Mouse (Mus musculus) ES-Bruce4 (cell line): ENCODE results near the gene Mrpl2. TPM values are rescaled to one million over a fixed set of nuclear protein-coding genes. Genes with fewer than 3 reads are reported as not detected.
A peak's percentile ranks its signal among the peaks of the same experiment; 100 is the strongest.

ENCODE experiments used
- H3K27ac ChIP-seq: 2 replicates; pipeline ENCODE4 v1.5.1; 2012; ENCODE audit warnings: low read length, inconsistent platforms; ENCODE audit not compliant: insufficient read depth
- H3K27me3 ChIP-seq: 2 replicates; pipeline ENCODE4 v1.6.1; 2012; ENCODE audit warnings: mild to moderate bottlenecking, low read length, inconsistent platforms; ENCODE audit not compliant: control insufficient read depth, poor library complexity, insufficient read depth, severe bottlenecking
- H3K36me3 ChIP-seq: 2 replicates; pipeline ENCODE4 v1.6.1; 2012; ENCODE audit warnings: inconsistent platforms, mild to moderate bottlenecking, low read length, moderate library complexity; ENCODE audit not compliant: control insufficient read depth, poor library complexity, insufficient read depth, severe bottlenecking
- H3K4me1 ChIP-seq: one replicate; pipeline ENCODE4 v1.8.1; 2011; ENCODE audit warnings: low read length; ENCODE audit not compliant: control insufficient read depth, insufficient read depth
- H3K4me3 ChIP-seq: 2 replicates; pipeline ENCODE4 v1.5.1; 2011; ENCODE audit warnings: low read depth, mild to moderate bottlenecking, low read length
- H3K9ac ChIP-seq: 2 replicates; pipeline ENCODE4 v1.6.1; 2012; ENCODE audit warnings: low read depth, mild to moderate bottlenecking, inconsistent platforms; ENCODE audit not compliant: poor library complexity, severe bottlenecking
- H3K9me3 ChIP-seq: replicated peaks from 2 replicates; pipeline ENCODE4 v1.6.1; 2012; ENCODE audit warnings: mild to moderate bottlenecking, low read length, inconsistent platforms; ENCODE audit not compliant: control insufficient read depth, poor library complexity, insufficient read depth, severe bottlenecking
- CTCF ChIP-seq: IDR thresholded peaks from one replicate; pipeline ENCODE4 v1.8.1; 2011; ENCODE audit warnings: low read depth, low read length
- EP300 ChIP-seq: IDR thresholded peaks from 2 replicates; pipeline ENCODE4 v1.6.1; 2011; ENCODE audit warnings: low read depth, low read length; ENCODE audit not compliant: insufficient read depth
- POLR2A ChIP-seq: IDR thresholded peaks from one replicate; pipeline ENCODE4 v1.8.1; 2011; ENCODE audit warnings: low read length; ENCODE audit not compliant: insufficient read depth
- polyA plus RNA-seq: library from polyadenylated mRNA; stranded (reverse); fragments of >200 nt; gene quantifications from 2 replicates; pipeline ENCODE4 v1.2.4, GENCODE M21; 2011; ENCODE audit warnings: low read depth; ENCODE audit not compliant: missing spikeins, insufficient read depth, insufficient read length

The Mrpl2 gene
- polyA plus RNA-seq, 1 experiment, result 65.8 TPM

- Histone ChIP-seq H3K27me3 (no peaks in the 10 kb centered on the region), H3K27ac (peak overlapping the region; percentile 88), H3K4me3 (peak overlapping the region; percentile 51), H3K9me3 (no peaks in the 10 kb centered on the region), H3K36me3 (no peaks in the 10 kb centered on the region), H3K4me1 (peaks cover 6% of the 10 kb centered on the region), H3K9ac (peak overlapping the region; percentile 97)
- no peak for TF ChIP-seq CTCF
- no peak for TF ChIP-seq POLR2A
- peak; percentile 88 for TF ChIP-seq EP300
These were observed 16.2 kb upstream of the Mrpl2 start for GRCm38 (mm10) chr17:46629685-46630441.

GRCm38 (mm10) chr17:46636831-46637523 is 9.1 kb upstream of the Mrpl2 start:
- Histone ChIP-seq H3K9me3 (no peaks in the 10 kb centered on the region), H3K36me3 (no peaks in the 10 kb centered on the region), H3K4me1 (no peaks in the 10 kb centered on the region), H3K27me3 (no peaks in the 10 kb centered on the region), H3K4me3 (no peak overlapping the region), H3K9ac (no peak overlapping the region), H3K27ac (no peak overlapping the region)
- TF ChIP-seq CTCF (no peak), POLR2A (no peak), EP300 (no peak)

- Histone ChIP-seq H3K9me3 (no peaks in the 10 kb centered on the region), H3K9ac (peak overlapping the region; percentile 15; the same call in 1 of the 2 replicates), H3K4me3 (peak overlapping the region; percentile 21), H3K4me1 (no peaks in the 10 kb centered on the region), H3K27ac (no peak overlapping the region), H3K27me3 (no peaks in the 10 kb centered on the region), H3K36me3 (no peaks in the 10 kb centered on the region)
- TF ChIP-seq EP300 (no peak), CTCF (no peak), POLR2A (no peak)
These were observed 6.1 kb upstream of the Mrpl2 start for GRCm38 (mm10) chr17:46639929-46640328.

GRCm38 (mm10) chr17:46642060-46642459 is 4.0 kb upstream of the Mrpl2 start:
- no peaks in the 10 kb centered on the region for H3K27me3 ChIP-seq
- H3K27ac ChIP-seq, result no peak overlapping the region
- TF ChIP-seq EP300 (no peak), CTCF (no peak), POLR2A (no peak)
- H3K4me3 ChIP-seq, result no peak overlapping the region; the same call in 1 of the 2 replicates
- no peaks in the 10 kb centered on the region for H3K4me1 ChIP-seq
- H3K9ac ChIP-seq, result no peak overlapping the region
- no peaks in the 10 kb centered on the region for H3K36me3 ChIP-seq
- no peaks in the 10 kb centered on the region for H3K9me3 ChIP-seq

- Histone ChIP-seq H3K4me1 (no peaks in the 10 kb centered on the region), H3K27me3 (no peaks in the 10 kb centered on the region), H3K4me3 (no peak overlapping the region), H3K9me3 (no peaks in the 10 kb centered on the region), H3K9ac (no peak overlapping the region), H3K36me3 (peaks cover 6% of the 10 kb centered on the region; the same call in 1 of the 2 replicates), H3K27ac (no peak overlapping the region)
- no peak for TF ChIP-seq EP300
- TF ChIP-seq CTCF, result no peak
- no peak for TF ChIP-seq POLR2A
These were observed 1.8 kb upstream of the Mrpl2 start for GRCm38 (mm10) chr17:46644152-46644805.
